Mouse (Mus musculus) kidney, embryonic 15.5 days (tissue): ENCODE results near the gene Haus3. TPM values are rescaled to one million over a fixed set of nuclear protein-coding genes. Genes with fewer than 3 reads are reported as not detected.

ENCODE experiments used
- ATAC-seq: fragments of 200-750 bp; cut with Nextera tagmentation; replicated peaks from 2 replicates; pipeline ENCODE4 v1.8.0; 2017; ENCODE audit warnings: moderate TSS enrichment; ENCODE audit not compliant: low FRiP score
- H3K27ac ChIP-seq: fragments of 300-500 bp; sonication (generic); 2 replicates; pipeline ENCODE4 v1.5.1; 2015; ENCODE audit warnings: mild to moderate bottlenecking, inconsistent platforms
- H3K27me3 ChIP-seq: fragments of 300-500 bp; sonication (generic); 2 replicates; pipeline ENCODE4 v1.6.1; 2015; ENCODE audit warnings: inconsistent platforms
- H3K36me3 ChIP-seq: fragments of 300-500 bp; sonication (generic); 2 replicates; pipeline ENCODE4 v1.6.1; 2015; ENCODE audit warnings: inconsistent platforms
- H3K4me1 ChIP-seq: fragments of 300-500 bp; sonication (generic); 2 replicates; pipeline ENCODE4 v1.6.1; 2015; ENCODE audit warnings: inconsistent platforms
- H3K4me2 ChIP-seq: fragments of 300-500 bp; sonication (generic); 2 replicates; pipeline ENCODE4 v1.6.1; 2015; ENCODE audit warnings: moderate library complexity, mild to moderate bottlenecking, inconsistent platforms
- H3K4me3 ChIP-seq: fragments of 300-500 bp; sonication (generic); replicated peaks from 2 replicates; pipeline ENCODE4 v1.5.1; 2015; ENCODE audit warnings: mild to moderate bottlenecking, inconsistent platforms
- H3K9ac ChIP-seq: fragments of 300-500 bp; sonication (generic); 2 replicates; pipeline ENCODE4 v1.6.1; 2015; ENCODE audit warnings: mild to moderate bottlenecking, inconsistent platforms
- H3K9me3 ChIP-seq: fragments of 300-500 bp; sonication (generic); replicated peaks from 2 replicates; pipeline ENCODE4 v1.6.1; 2016; ENCODE audit warnings: inconsistent platforms
- WGBS: fragments of 180-500 bp; shearing (Covaris S2); methylation state at CpG from one replicate; pipeline ENCODE4 v1.1.7; 2015; ENCODE audit warnings: mixed read lengths; 5-methylcytosine and 5-hydroxymethylcytosine counted together
- polyA plus RNA-seq: library from polyadenylated mRNA; unstranded; fragments of >200 nt; fragmentation: Nextera tagmentation; extraction: Ambion mirVana; gene quantifications from 2 replicates; pipeline ENCODE4 v1.2.1, GENCODE M21; 2015

Haus3 gene
- polyA plus RNA-seq, 1 experiment from 2014 or later, result 37.8 TPM

DNA sequence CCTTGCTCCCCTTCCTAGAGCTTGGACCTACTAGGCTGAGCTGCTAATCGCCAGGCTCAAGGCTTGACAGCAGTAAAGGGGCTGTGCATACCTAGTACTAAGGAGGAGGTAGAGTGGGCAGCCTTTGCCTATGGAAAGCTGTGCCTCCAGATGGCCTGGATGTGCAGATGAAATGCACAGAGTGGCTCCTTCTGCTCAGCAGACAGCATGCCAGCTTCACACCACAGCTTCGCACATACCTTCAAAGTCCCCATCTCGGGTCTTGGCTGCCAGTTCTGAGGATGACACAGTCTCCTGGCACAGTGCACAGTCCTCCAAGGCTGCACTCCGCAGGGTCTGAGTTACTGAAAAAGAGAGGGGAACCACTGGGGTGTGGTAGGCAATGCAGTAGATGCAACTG lies 27.9 kb upstream of the Haus3 start:
- no peaks in the 10 kb centered on the region for H3K9me3 ChIP-seq
- WGBS, result 85% methylated on average over 4 of the region's 4 CpGs
- no peak overlapping the region for H3K4me2 ChIP-seq
- no peaks in the 10 kb centered on the region for H3K27me3 ChIP-seq
- no peak overlapping the region for H3K9ac ChIP-seq
- no peak overlapping the region for H3K27ac ChIP-seq
- no peak overlapping the region for H3K4me3 ChIP-seq
- no peak for ATAC-seq
- H3K4me1 ChIP-seq, result no peaks in the 10 kb centered on the region
- H3K36me3 ChIP-seq, result no peaks in the 10 kb centered on the region

- H3K36me3 ChIP-seq, result no peaks in the 10 kb centered on the region
- 78% methylated on average over 7 of the region's 7 CpGs for WGBS
- no peak for ATAC-seq
These were observed 27.1 kb upstream of the Haus3 start for GRCm38 (mm10) chr5:34196423-34196822.

GRCm38 (mm10) chr5:34195786-34196185 lies 26.5 kb upstream of the Haus3 start:
- 92% methylated on average over 12 of the region's 12 CpGs for WGBS

More at GRCm38 (mm10) chr5:34196423-34196822, 27.1 kb upstream of the Haus3 start:
- no peaks in the 10 kb centered on the region for H3K27me3 ChIP-seq
- H3K27ac ChIP-seq, result no peak overlapping the region
- H3K4me3 ChIP-seq, result no peak overlapping the region
- H3K4me1 ChIP-seq, result no peaks in the 10 kb centered on the region
- no peak overlapping the region for H3K9ac ChIP-seq
- no peak overlapping the region for H3K4me2 ChIP-seq
- H3K9me3 ChIP-seq, result no peaks in the 10 kb centered on the region

GRCm38 (mm10) chr5:34194975-34195662 lies 25.8 kb upstream of the Haus3 start:
- H3K9ac ChIP-seq, result no peak overlapping the region
- H3K4me1 ChIP-seq, result peaks cover 5% of the 10 kb centered on the region; the same call in 1 of the 2 replicates
- no peaks in the 10 kb centered on the region for H3K36me3 ChIP-seq
- no peaks in the 10 kb centered on the region for H3K9me3 ChIP-seq
- WGBS, result 86% methylated on average over 6 of the region's 6 CpGs
- no peak overlapping the region for H3K4me2 ChIP-seq
- no peaks in the 10 kb centered on the region for H3K27me3 ChIP-seq
- ATAC-seq, result no peak
- no peak overlapping the region for H3K4me3 ChIP-seq
- H3K27ac ChIP-seq, result no peak overlapping the region

More at GRCm38 (mm10) chr5:34195786-34196185, 26.5 kb upstream of the Haus3 start:
- H3K36me3 ChIP-seq, result no peaks in the 10 kb centered on the region
- no peak overlapping the region for H3K4me3 ChIP-seq
- no peak overlapping the region for H3K4me2 ChIP-seq
- no peaks in the 10 kb centered on the region for H3K9me3 ChIP-seq
- H3K27ac ChIP-seq, result no peak overlapping the region
- H3K4me1 ChIP-seq, result peaks cover 3% of the 10 kb centered on the region; the same call in 1 of the 2 replicates
- H3K9ac ChIP-seq, result no peak overlapping the region
- no peak for ATAC-seq
- H3K27me3 ChIP-seq, result no peaks in the 10 kb centered on the region

GRCm38 (mm10) chr5:34194426-34194825 lies 25.1 kb upstream of the Haus3 start:
- no peak for ATAC-seq
- Histone ChIP-seq H3K4me1 (peaks cover 5% of the 10 kb centered on the region; the same call in 1 of the 2 replicates), H3K9me3 (no peaks in the 10 kb centered on the region), H3K36me3 (no peaks in the 10 kb centered on the region), H3K27ac (no peak overlapping the region), H3K27me3 (no peaks in the 10 kb centered on the region), H3K4me3 (no peak overlapping the region), H3K4me2 (no peak overlapping the region), H3K9ac (no peak overlapping the region)
- 63% methylated on average over 1 of the region's 1 CpGs for WGBS

GRCm38 (mm10) chr5:34191843-34192242 lies 22.5 kb upstream of the Haus3 start:
- Histone ChIP-seq H3K27me3 (no peaks in the 10 kb centered on the region), H3K9ac (no peak overlapping the region), H3K4me2 (no peak overlapping the region), H3K27ac (no peak overlapping the region), H3K4me3 (no peak overlapping the region), H3K36me3 (no peaks in the 10 kb centered on the region), H3K4me1 (peaks cover 16% of the 10 kb centered on the region), H3K9me3 (no peaks in the 10 kb centered on the region)
- WGBS, result 79% methylated on average over 4 of the region's 4 CpGs
- no peak for ATAC-seq

DNA sequence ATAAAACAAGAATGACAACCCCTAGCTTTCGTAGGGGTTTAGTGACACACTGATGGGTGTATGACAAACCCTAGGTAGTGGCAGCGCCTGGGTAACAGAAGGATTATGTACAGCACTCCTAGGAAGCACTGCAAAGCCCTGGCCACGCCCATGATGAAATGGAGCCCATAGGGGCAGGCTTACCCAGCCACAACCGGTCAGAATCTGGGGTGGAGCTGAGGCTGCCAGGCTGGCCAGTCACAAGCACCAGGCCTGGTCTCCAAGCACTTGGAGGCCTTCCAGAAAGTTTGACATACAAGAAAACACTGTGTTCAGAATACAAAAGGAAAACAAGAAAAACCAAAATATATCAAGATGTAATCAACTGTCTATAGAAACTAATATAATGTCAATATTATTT lies 21.7 kb upstream of the Haus3 start:
- no peak overlapping the region for H3K4me3 ChIP-seq
- H3K9ac ChIP-seq, result no peak overlapping the region
- no peaks in the 10 kb centered on the region for H3K36me3 ChIP-seq
- H3K9me3 ChIP-seq, result no peaks in the 10 kb centered on the region
- H3K4me2 ChIP-seq, result no peak overlapping the region
- no peak for ATAC-seq
- H3K27ac ChIP-seq, result no peak overlapping the region
- WGBS, result 51% methylated on average over 4 of the region's 4 CpGs
- H3K27me3 ChIP-seq, result no peaks in the 10 kb centered on the region
- H3K4me1 ChIP-seq, result peaks cover 23% of the 10 kb centered on the region

DNA sequence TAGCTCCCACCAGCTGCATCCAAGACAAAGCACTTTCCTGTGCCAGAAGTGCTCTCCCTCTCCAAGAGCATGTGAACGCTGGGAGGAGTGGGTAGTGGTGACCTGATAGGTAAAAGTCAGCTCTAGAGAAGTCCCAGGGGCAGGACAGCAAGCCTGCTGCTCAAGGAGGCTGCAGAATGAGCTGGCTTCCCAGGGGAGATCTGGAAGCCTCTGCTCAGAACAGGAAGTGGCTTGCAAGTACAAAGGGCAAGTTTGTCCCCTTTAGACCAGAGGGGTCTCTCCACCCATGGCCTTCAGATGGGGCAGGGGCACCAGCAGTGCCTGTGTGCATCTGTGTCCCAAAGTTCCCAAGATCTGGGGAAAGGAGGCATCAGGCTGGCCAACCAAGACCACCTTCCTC lies 20.2 kb upstream of the Haus3 start:
- Histone ChIP-seq H3K36me3 (0 out of 2 replicates have a peak, but pooled peaks cover 4% of the 10 kb centered on the region), H3K27me3 (no peaks in the 10 kb centered on the region), H3K9me3 (no peaks in the 10 kb centered on the region), H3K4me3 (no peak overlapping the region), H3K4me2 (no peak overlapping the region), H3K27ac (no peak overlapping the region), H3K4me1 (peaks cover 38% of the 10 kb centered on the region), H3K9ac (no peak overlapping the region)
- no peak for ATAC-seq
- WGBS, result 71% methylated on average over 1 of the region's 1 CpGs

DNA sequence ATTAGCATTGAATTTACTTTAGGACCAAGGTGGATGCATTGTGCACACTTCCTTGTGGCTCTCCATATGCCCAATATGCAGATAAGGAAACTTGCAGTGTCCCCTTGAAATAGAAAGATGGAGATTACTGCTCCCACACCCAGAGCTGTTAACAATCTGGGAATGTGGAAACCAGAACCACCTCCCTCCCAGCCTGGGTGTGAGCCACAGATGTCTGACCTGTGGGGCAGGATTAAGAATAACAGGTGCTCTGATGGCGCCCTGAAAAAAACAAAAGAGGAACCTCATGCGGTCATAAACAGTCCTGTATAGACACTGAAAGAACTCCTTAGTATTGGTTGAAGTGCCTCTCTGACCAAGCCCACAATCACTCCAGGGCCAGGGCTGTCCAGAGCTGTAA lies 19.5 kb upstream of the Haus3 start:
- peaks cover 43% of the 10 kb centered on the region for H3K4me1 ChIP-seq
- peak overlapping the region; percentile 65 for H3K4me2 ChIP-seq
- peak overlapping the region; percentile 67; the same call in 1 of the 2 replicates for H3K4me3 ChIP-seq
- WGBS, result 66% methylated on average over 2 of the region's 2 CpGs
- no peak for ATAC-seq
- H3K9ac ChIP-seq, result no peak overlapping the region
- H3K27me3 ChIP-seq, result no peaks in the 10 kb centered on the region
- 0 out of 2 replicates have a peak, but pooled peaks cover 10% of the 10 kb centered on the region for H3K36me3 ChIP-seq
- H3K27ac ChIP-seq, result peak overlapping the region; percentile 92; the same call in 1 of the 2 replicates
- no peaks in the 10 kb centered on the region for H3K9me3 ChIP-seq

DNA sequence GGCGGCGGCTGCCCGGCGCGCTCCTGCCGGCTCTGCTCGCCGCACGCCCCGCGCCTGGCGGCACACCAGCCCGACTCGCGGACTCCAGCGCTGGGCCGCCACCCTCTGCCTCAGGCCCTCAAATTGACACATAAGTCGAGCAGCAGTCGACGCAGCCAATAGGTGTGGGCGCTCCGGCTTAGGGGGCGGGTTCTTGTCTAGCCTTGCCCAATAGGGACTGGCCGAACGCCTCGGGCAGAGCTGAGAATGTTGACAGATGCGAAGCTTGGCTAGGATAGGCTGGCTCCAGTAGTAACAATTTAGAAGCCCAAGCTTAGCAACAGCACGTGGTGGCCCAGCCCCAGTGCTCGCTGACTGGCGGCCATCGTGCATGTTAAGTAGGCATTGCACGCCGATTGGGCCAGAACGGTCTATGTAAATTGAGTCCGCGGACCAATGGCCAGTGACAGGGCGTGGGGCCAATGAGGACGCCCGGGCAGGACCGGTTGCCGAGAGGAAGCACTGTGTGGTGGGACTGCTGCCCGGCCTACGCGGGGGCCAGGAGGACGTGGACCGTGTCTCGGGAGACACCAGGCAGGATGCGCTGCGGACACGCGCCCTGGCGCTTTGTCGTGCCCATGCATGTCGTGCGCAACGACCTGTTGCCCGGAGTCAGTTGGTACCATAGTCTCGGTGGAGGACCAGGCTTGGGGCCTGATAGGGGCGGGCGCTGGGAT lies 18.4 kb upstream of the Haus3 start, which contains the start of gene Mxd4:
Gene Mxd4 (minus strand): TSS at position 120 of the 716 bp plus-strand sequence.
- H3K9me3 ChIP-seq, result no peaks in the 10 kb centered on the region
- H3K4me1 ChIP-seq, result peaks cover 54% of the 10 kb centered on the region
- WGBS, result under 1% methylated on average over 60 of the region's 60 CpGs

GRCm38 (mm10) chr5:34186961-34187391 lies 17.6 kb upstream of the Haus3 start:
- Histone ChIP-seq H3K27ac (peak overlapping the region; percentile 91), H3K4me1 (peaks cover 57% of the 10 kb centered on the region), H3K27me3 (no peaks in the 10 kb centered on the region), H3K36me3 (peaks cover 19% of the 10 kb centered on the region), H3K4me2 (peak overlapping the region; percentile 65), H3K9ac (peak overlapping the region; percentile 67), H3K4me3 (peak overlapping the region; percentile 67), H3K9me3 (no peaks in the 10 kb centered on the region)
- ATAC-seq, result peak; percentile 10
- WGBS, result under 1% methylated on average over 46 of the region's 46 CpGs

More for the DNA sequence above, 18.4 kb upstream of the Haus3 start, which contains the start of gene Mxd4:
- Histone ChIP-seq H3K4me2 (peak within 1 kb of the TSS; percentile 65), H3K27ac (peak within 1 kb of the TSS; percentile 92), H3K36me3 (peaks cover 11% of the 10 kb centered on the region; the same call in 1 of the 2 replicates), H3K4me3 (peak within 1 kb of the TSS; percentile 67), H3K9ac (peak within 1 kb of the TSS; percentile 67), H3K27me3 (no peaks in the 10 kb centered on the region)
- ATAC-seq, result peak; percentile 98

DNA sequence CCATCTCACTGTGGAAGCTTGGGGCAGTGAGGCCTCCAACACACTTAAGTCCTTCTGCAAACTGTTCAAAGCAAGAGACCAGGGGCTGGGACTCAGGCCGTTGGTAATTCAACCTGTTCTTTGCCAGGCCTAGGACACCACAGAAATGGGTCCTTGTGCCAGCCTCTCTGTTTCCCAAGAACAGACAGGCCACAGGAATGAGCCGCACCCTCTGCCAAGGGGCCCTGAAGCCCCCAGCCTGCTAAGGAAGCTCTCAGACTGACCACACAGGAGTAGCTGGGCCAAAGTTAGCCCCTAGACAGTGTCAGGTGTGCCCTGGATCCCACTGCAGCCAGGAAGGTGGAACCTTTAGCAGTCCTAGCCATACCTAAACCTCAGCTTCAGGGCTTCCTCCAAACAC lies 17.1 kb upstream of the Haus3 start:
- Histone ChIP-seq H3K9me3 (no peaks in the 10 kb centered on the region), H3K36me3 (peaks cover 24% of the 10 kb centered on the region), H3K27me3 (no peaks in the 10 kb centered on the region), H3K27ac (peak overlapping the region; percentile 91), H3K9ac (peak overlapping the region; percentile 67), H3K4me1 (peaks cover 57% of the 10 kb centered on the region), H3K4me2 (peak overlapping the region; percentile 65), H3K4me3 (peak overlapping the region; percentile 67)
- ATAC-seq, result no peak
- WGBS, result 45% methylated on average over 2 of the region's 2 CpGs
